Mouse (Mus musculus) NIH3T3 (cell line): ENCODE measurements at regions not wholly inside any gene's neighbourhood (a gene's known extent, or its start where the extent isn't known, plus 50 kb on each side); places are given as distances from the start of the nearest gene placed in this dataset.

Experiments used
- DNase-seq: peaks from one replicate; pipeline ENCODE4 v3.0.0-alpha.2; 2012; ENCODE audit warnings: low read depth

GRCm38 (mm10) chr9:69658276-69658675 lies 102.5 kb downstream of the Foxb1 start:
- DNase-seq: no peak

- DNase-seq: no peak
Measured at GRCm38 (mm10) chr9:69656053-69656452, 104.7 kb downstream of the Foxb1 start.

GRCm38 (mm10) chr9:69652106-69652505 lies 108.6 kb downstream of the Foxb1 start:
- DNase-seq: no peak

- DNase-seq: no peak
Measured at GRCm38 (mm10) chr9:69651608-69652007, 109.1 kb downstream of the Foxb1 start.

GRCm38 (mm10) chr9:69642591-69642990 lies 118.1 kb downstream of the Foxb1 start:
- DNase-seq: no peak

GRCm38 (mm10) chr9:69623312-69623711 lies 137.4 kb downstream of the Foxb1 start:
- DNase-seq: peak; percentile 82

- no peak for DNase-seq
Measured at GRCm38 (mm10) chr9:69621006-69621405, 139.7 kb downstream of the Foxb1 start.

- DNase-seq: no peak
Measured at GRCm38 (mm10) chr9:69617328-69617727, 143.4 kb downstream of the Foxb1 start.

- no peak for DNase-seq
Measured at GRCm38 (mm10) chr9:69597472-69597871, 144.1 kb downstream of the Anxa2 start.

GRCm38 (mm10) chr9:69592329-69593062 lies 139.1 kb downstream of the Anxa2 start:
- no peak for DNase-seq

GRCm38 (mm10) chr9:69588846-69589245 lies 135.4 kb downstream of the Anxa2 start:
- DNase-seq: no peak

GRCm38 (mm10) chr9:69587096-69587495 lies 133.7 kb downstream of the Anxa2 start:
- no peak for DNase-seq

GRCm38 (mm10) chr9:69581236-69581635 lies 127.8 kb downstream of the Anxa2 start:
- peak; percentile 3 for DNase-seq

GRCm38 (mm10) chr9:69577661-69578405 lies 124.4 kb downstream of the Anxa2 start:
- DNase-seq: no peak

- DNase-seq: no peak
Measured at GRCm38 (mm10) chr9:69575386-69575785, 122.0 kb downstream of the Anxa2 start.

- DNase-seq: no peak
Measured at GRCm38 (mm10) chr9:69568631-69569230, 115.3 kb downstream of the Anxa2 start.

GRCm38 (mm10) chr9:69568222-69568621 lies 114.8 kb downstream of the Anxa2 start:
- DNase-seq: no peak

- peak; percentile 3 for DNase-seq
Measured at GRCm38 (mm10) chr9:69566996-69567395, 113.6 kb downstream of the Anxa2 start.

GRCm38 (mm10) chr9:69543241-69543640 lies 89.8 kb downstream of the Anxa2 start:
- no peak for DNase-seq
